Mouse (Mus musculus) hindbrain, embryonic 10.5 days (tissue): ENCODE results near the gene Hoxb4. TPM values are rescaled to one million over a fixed set of nuclear protein-coding genes. Genes with fewer than 3 reads are reported as not detected.

Experiments used
- DNase-seq: peaks from one replicate; pipeline ENCODE4 v3.0.0-alpha.2; 2017; ENCODE audit warnings: low spot score
- H3K27ac ChIP-seq: fragments of 300-500 bp; sonication (generic); 2 replicates; pipeline ENCODE4 v1.5.1; 2016; ENCODE audit warnings: mild to moderate bottlenecking, moderate library complexity
- H3K27me3 ChIP-seq: fragments of 300-500 bp; sonication (generic); 2 replicates; pipeline ENCODE4 v1.6.1; 2016; ENCODE audit warnings: mild to moderate bottlenecking; ENCODE audit not compliant: poor library complexity, insufficient read depth, severe bottlenecking
- H3K36me3 ChIP-seq: fragments of 300-500 bp; sonication (generic); 2 replicates; pipeline ENCODE4 v1.6.1; 2016; ENCODE audit warnings: mild to moderate bottlenecking, moderate library complexity
- H3K4me1 ChIP-seq: fragments of 300-500 bp; sonication (generic); replicated peaks from 2 replicates; pipeline ENCODE4 v1.6.1; 2016; ENCODE audit warnings: mild to moderate bottlenecking
- H3K4me3 ChIP-seq: fragments of 300-500 bp; sonication (generic); 2 replicates; pipeline ENCODE4 v1.5.1; 2016; ENCODE audit warnings: mild to moderate bottlenecking, moderate library complexity
- H3K9me3 ChIP-seq: fragments of 300-500 bp; sonication (generic); 2 replicates; pipeline ENCODE4 v1.6.1; 2016; ENCODE audit warnings: mild to moderate bottlenecking, moderate library complexity
- WGBS: fragments of 180-500 bp; shearing (Covaris S2); methylation state at CpG from one replicate; pipeline ENCODE4 v1.1.7; 2016; 5-methylcytosine and 5-hydroxymethylcytosine counted together
- polyA plus RNA-seq: library from polyadenylated mRNA; unstranded; fragments of >200 nt; fragmentation: Nextera tagmentation; extraction: Ambion mirVana; gene quantifications from 2 replicates; pipeline ENCODE4 v1.2.1, GENCODE M21; 2016

The Hoxb4 gene
- polyA plus RNA-seq, 1 experiment from 2014 or later, result 3.1 TPM

GRCm38 (mm10) chr11:96289293-96289692 lies 28.8 kb upstream of the Hoxb4 start:
- no peak overlapping the region for H3K4me3 ChIP-seq

GRCm38 (mm10) chr11:96289837-96290236 lies 28.2 kb upstream of the Hoxb4 start:
- no peak overlapping the region for H3K27ac ChIP-seq
- no peak overlapping the region for H3K4me3 ChIP-seq
- WGBS, result 8% methylated on average over 6 of the region's 6 CpGs
- no peaks in the 10 kb centered on the region for H3K36me3 ChIP-seq
- DNase-seq, result no peak
- H3K4me1 ChIP-seq, result peaks cover 12% of the 10 kb centered on the region
- H3K9me3 ChIP-seq, result no peaks in the 10 kb centered on the region
- H3K27me3 ChIP-seq, result peaks cover 100% of the 10 kb centered on the region

More at GRCm38 (mm10) chr11:96289293-96289692, 28.8 kb upstream of the Hoxb4 start:
- no peaks in the 10 kb centered on the region for H3K36me3 ChIP-seq
- peaks cover 100% of the 10 kb centered on the region for H3K27me3 ChIP-seq
- no peaks in the 10 kb centered on the region for H3K9me3 ChIP-seq
- H3K4me1 ChIP-seq, result peaks cover 17% of the 10 kb centered on the region
- 1% methylated on average over 21 of the region's 21 CpGs for WGBS
- DNase-seq, result no peak
- no peak overlapping the region for H3K27ac ChIP-seq

- 2% methylated on average over 17 of the region's 17 CpGs for WGBS
- Histone ChIP-seq H3K9me3 (no peaks in the 10 kb centered on the region), H3K36me3 (no peaks in the 10 kb centered on the region), H3K27me3 (peaks cover 100% of the 10 kb centered on the region), H3K4me3 (no peak overlapping the region), H3K4me1 (peaks cover 6% of the 10 kb centered on the region), H3K27ac (no peak overlapping the region)
- DNase-seq, result no peak
Measured at GRCm38 (mm10) chr11:96290705-96291355, 27.2 kb upstream of the Hoxb4 start.

- WGBS, result 2% methylated on average over 22 of the region's 22 CpGs
- DNase-seq, result peak; percentile 52
- no peak within 1 kb of the TSS for H3K27ac ChIP-seq
- no peak within 1 kb of the TSS for H3K4me3 ChIP-seq
- no peaks in the 10 kb centered on the region for H3K9me3 ChIP-seq
- no peaks in the 10 kb centered on the region for H3K36me3 ChIP-seq
- peaks cover 100% of the 10 kb centered on the region for H3K27me3 ChIP-seq
- peaks cover 2% of the 10 kb centered on the region for H3K4me1 ChIP-seq
Measured at GRCm38 (mm10) chr11:96291681-96292564, 26.1 kb upstream of the Hoxb4 start, which contains the start of gene Hoxb6. Hoxb6 (plus strand) TSS chr11:96292476.

GRCm38 (mm10) chr11:96292565-96293301 lies 25.3 kb upstream of the Hoxb4 start:
- no peaks in the 10 kb centered on the region for H3K36me3 ChIP-seq
- no peak overlapping the region for H3K4me3 ChIP-seq
- DNase-seq, result no peak
- H3K4me1 ChIP-seq, result no peaks in the 10 kb centered on the region
- peaks cover 100% of the 10 kb centered on the region for H3K27me3 ChIP-seq
- H3K27ac ChIP-seq, result no peak overlapping the region
- no peaks in the 10 kb centered on the region for H3K9me3 ChIP-seq
- under 1% methylated on average over 12 of the region's 12 CpGs for WGBS

- H3K36me3 ChIP-seq, result no peaks in the 10 kb centered on the region
- H3K27me3 ChIP-seq, result peaks cover 100% of the 10 kb centered on the region
- no peak for DNase-seq
- no peak overlapping the region for H3K27ac ChIP-seq
- WGBS, result 1% methylated on average over 22 of the region's 22 CpGs
- H3K4me1 ChIP-seq, result no peaks in the 10 kb centered on the region
- no peak overlapping the region for H3K4me3 ChIP-seq
- H3K9me3 ChIP-seq, result no peaks in the 10 kb centered on the region
Measured at GRCm38 (mm10) chr11:96293302-96293921, 24.7 kb upstream of the Hoxb4 start.

GRCm38 (mm10) chr11:96294245-96295091 lies 23.6 kb upstream of the Hoxb4 start:
- H3K27me3 ChIP-seq, result peaks cover 100% of the 10 kb centered on the region
- DNase-seq, result peak; percentile 85
- H3K9me3 ChIP-seq, result no peaks in the 10 kb centered on the region
- H3K4me1 ChIP-seq, result peaks cover 5% of the 10 kb centered on the region; the same call in 1 of the 2 replicates
- 1% methylated on average over 32 of the region's 32 CpGs for WGBS
- H3K27ac ChIP-seq, result no peak overlapping the region
- H3K36me3 ChIP-seq, result no peaks in the 10 kb centered on the region
- no peak overlapping the region for H3K4me3 ChIP-seq

GRCm38 (mm10) chr11:96295092-96295835 lies 22.8 kb upstream of the Hoxb4 start:
- Histone ChIP-seq H3K36me3 (no peaks in the 10 kb centered on the region), H3K4me3 (no peak overlapping the region), H3K9me3 (no peaks in the 10 kb centered on the region), H3K4me1 (peaks cover 6% of the 10 kb centered on the region; the same call in 1 of the 2 replicates), H3K27ac (no peak overlapping the region), H3K27me3 (peaks cover 100% of the 10 kb centered on the region)
- DNase-seq, result no peak
- whole genome bisulfite sequencing, result 1% methylated on average over 30 of the region's 30 CpGs

GRCm38 (mm10) chr11:96296997-96297396 lies 21.1 kb upstream of the Hoxb4 start:
- Histone ChIP-seq H3K36me3 (no peaks in the 10 kb centered on the region), H3K27me3 (peaks cover 100% of the 10 kb centered on the region), H3K9me3 (no peaks in the 10 kb centered on the region), H3K4me3 (no peak overlapping the region), H3K4me1 (peaks cover 12% of the 10 kb centered on the region; the same call in 1 of the 2 replicates), H3K27ac (no peak overlapping the region)
- no peak for DNase-seq
- 1% methylated on average over 2 of the region's 2 CpGs for WGBS

- H3K27me3 ChIP-seq, result peaks cover 100% of the 10 kb centered on the region
- no peak for DNase-seq
- H3K36me3 ChIP-seq, result no peaks in the 10 kb centered on the region
- peaks cover 12% of the 10 kb centered on the region; the same call in 1 of the 2 replicates for H3K4me1 ChIP-seq
- 2% methylated on average over 3 of the region's 3 CpGs for WGBS
- H3K9me3 ChIP-seq, result no peaks in the 10 kb centered on the region
- H3K4me3 ChIP-seq, result no peak overlapping the region
- H3K27ac ChIP-seq, result no peak overlapping the region
Measured at GRCm38 (mm10) chr11:96297428-96297827, 20.6 kb upstream of the Hoxb4 start.

GRCm38 (mm10) chr11:96297968-96298635 lies 20.0 kb upstream of the Hoxb4 start:
- 4% methylated on average over 11 of the region's 11 CpGs for WGBS
- DNase-seq, result peak; percentile 50
- H3K9me3 ChIP-seq, result no peaks in the 10 kb centered on the region
- H3K27ac ChIP-seq, result no peak overlapping the region
- no peaks in the 10 kb centered on the region for H3K36me3 ChIP-seq
- H3K4me3 ChIP-seq, result no peak overlapping the region
- peaks cover 100% of the 10 kb centered on the region for H3K27me3 ChIP-seq
- peaks cover 14% of the 10 kb centered on the region; the same call in 1 of the 2 replicates for H3K4me1 ChIP-seq
